In the genomic region with DNA sequence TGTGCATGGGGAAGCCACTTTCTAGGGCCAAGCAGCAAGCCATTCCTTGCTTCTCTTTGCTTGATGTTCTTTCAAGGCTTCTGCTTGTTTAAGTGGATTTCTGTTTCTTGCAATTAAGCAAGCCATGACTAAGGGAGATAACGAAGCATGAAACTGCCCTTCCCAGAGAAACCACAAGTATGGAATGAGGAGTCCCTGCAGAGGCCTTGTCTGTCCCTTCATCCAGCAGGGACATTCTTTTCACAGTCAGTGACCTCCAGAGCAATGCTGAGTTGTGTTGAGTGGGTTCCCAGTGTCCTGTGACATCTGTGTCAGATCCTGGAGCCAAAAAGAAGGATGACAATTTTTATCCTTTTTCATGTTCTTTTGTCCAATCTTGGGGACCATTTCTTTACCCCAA, we compare ENCODE assay signal across 21 mouse cellular contexts.
DNase-seq lines count a peak whose midpoint lies in the region; ATAC-seq and TF ChIP-seq lines count a peak whose summit lies in the region.
"Had no signal": no experiment of that assay in that cellular context is flagged by ENCODE, and none has a peak within 500 bp of the region (broad histone marks: within the 10 kb centered on the region; RNA-seq: fewer than 3 reads in every experiment).

No protein-coding gene starts in this region.

- no peak for ATAC-seq in kidney, embryonic 14.5 days (ENCODE audit: low FRiP score, low TSS enrichment)
- ATAC-seq in megakaryocyte, adult 5-6 weeks (ENCODE audit: poor library complexity, severe bottlenecking): peak; percentile 29; the same call in 1 of the 2 replicates
- ATAC-seq: forebrain, postnatal 0 days had no signal

- H3K4me1 ChIP-seq in kidney, adult 2 months (ENCODE audit: control insufficient read depth, insufficient read depth, low read length): no peaks in the 10 kb centered on the region
- H3K4me1 ChIP-seq in kidney, embryonic 14.5 days (ENCODE audit: control insufficient read depth, insufficient read depth, low read length): no peaks in the 10 kb centered on the region
- H3K4me1 ChIP-seq in thymus, adult 2 months (replicated peaks; ENCODE audit: control insufficient read depth, insufficient read depth, low read length): no peaks in the 10 kb centered on the region

- H3K9ac ChIP-seq in kidney, embryonic 14.5 days (ENCODE audit: low read depth, low read length): no peak overlapping the region
- H3K9ac ChIP-seq: forebrain, postnatal 0 days; heart, embryonic 13.5 days had no signal

- 69% methylated on average over 1 of the region's 1 CpGs for WGBS in kidney, adult 2 months
- 79% methylated on average over 1 of the region's 1 CpGs for WGBS in kidney, embryonic 14.5 days
- 76% methylated on average over 1 of the region's 1 CpGs for WGBS in thymus, adult 2 months

- intact Hi-C loops in heart, postnatal 36 days (cut with DNase I): no loop called here

- H3K4me3 ChIP-seq in kidney, adult 2 months (ENCODE audit: insufficient read depth, low read depth, low read length): no peak overlapping the region
- H3K4me3 ChIP-seq in kidney, embryonic 14.5 days (ENCODE audit: low read length): no peak overlapping the region
- no peak overlapping the region for H3K4me3 ChIP-seq in thymus, adult 2 months (ENCODE audit: control insufficient read depth, insufficient read depth, low read length)
- H3K4me3 ChIP-seq: heart, embryonic 13.5 days; left cerebral cortex, adult 2 months had no signal

- no peak for TF ChIP-seq POLR2A in kidney, adult 2 months (IDR thresholded peaks at IDR 0.05; ENCODE audit: low read depth, low read length)
- no peak for TF ChIP-seq POLR2A in thymus, adult 2 months (IDR thresholded peaks at IDR 0.05; ENCODE audit: control insufficient read depth, extremely low read depth, insufficient read depth, low read length, poor library complexity)

- H3K9me3 ChIP-seq in kidney, embryonic 14.5 days (ENCODE audit: control insufficient read depth, low read length): no peaks in the 10 kb centered on the region
- H3K9me3 ChIP-seq: heart, embryonic 13.5 days had no signal

- DNase-seq in heart, adult 11 months: peak; percentile 93
- no peak for DNase-seq in heart, postnatal 36 days
- peak; percentile 43 for DNase-seq in kidney, adult 2 months
- DNase-seq in kidney, postnatal 36 days: peak; percentile 6 to 19
- DNase-seq in thymus, adult 2 months: no peak
- no peak for DNase-seq in thymus, postnatal 0 days (ENCODE audit: low spot score)
- DNase-seq: adrenal gland, postnatal 36 days; cerebellum, adult 11-12 months; cerebellum, postnatal 25 days; embryo, embryonic 11 days; forebrain, postnatal 0 days; gastrocnemius, postnatal 36 days; lung, adult 2 months; retina, postnatal 1 day; right cerebral cortex, postnatal 4 days; thymus, postnatal 36 days had no signal

- TF ChIP-seq CTCF in kidney, adult 2 months (conservative IDR thresholded peaks at IDR 0.05; ENCODE audit: insufficient read depth, insufficient read length, low read depth, low read length): no peak
- no peak for TF ChIP-seq CTCF in thymus, adult 2 months (IDR thresholded peaks at IDR 0.05; ENCODE audit: borderline replicate concordance, control insufficient read depth, extremely low read depth, insufficient read depth, low read length, poor library complexity)

- H3K4me2 ChIP-seq in kidney, embryonic 14.5 days (replicated peaks; ENCODE audit: low read depth, low read length): no peak overlapping the region
- H3K4me2 ChIP-seq: heart, embryonic 13.5 days; midbrain, embryonic 11.5 days had no signal

- no peaks in the 10 kb centered on the region for H3K36me3 ChIP-seq in kidney, adult 2 months (ENCODE audit: control insufficient read depth, insufficient read depth, low read length)
- no peaks in the 10 kb centered on the region for H3K36me3 ChIP-seq in kidney, embryonic 14.5 days (ENCODE audit: control insufficient read depth, insufficient read depth, low read length)
- no peaks in the 10 kb centered on the region for H3K36me3 ChIP-seq in thymus, adult 2 months (ENCODE audit: control insufficient read depth, insufficient read depth, low read length)
- H3K36me3 ChIP-seq: heart, embryonic 13.5 days had no signal

- peak overlapping the region; percentile 32; the same call in 1 of the 2 replicates for H3K27ac ChIP-seq in kidney, adult 2 months (ENCODE audit: insufficient read depth, low read depth, low read length)
- no peak overlapping the region for H3K27ac ChIP-seq in kidney, embryonic 14.5 days (ENCODE audit: low read depth, low read length)
- no peak overlapping the region for H3K27ac ChIP-seq in thymus, adult 2 months (ENCODE audit: control insufficient read depth, insufficient read depth, low read length)
- H3K27ac ChIP-seq: heart, embryonic 13.5 days; left cerebral cortex, adult 2 months had no signal

- H3K27me3 ChIP-seq in kidney, adult 2 months (replicated peaks; ENCODE audit: control insufficient read depth, insufficient read depth, low read length): no peaks in the 10 kb centered on the region
- no peaks in the 10 kb centered on the region for H3K27me3 ChIP-seq in kidney, embryonic 14.5 days (ENCODE audit: control insufficient read depth, insufficient read depth, low read length)
- H3K27me3 ChIP-seq in thymus, adult 2 months (ENCODE audit: control insufficient read depth, insufficient read depth, low read length): no peaks in the 10 kb centered on the region
- H3K27me3 ChIP-seq: heart, embryonic 13.5 days had no signal

Comparison
In these comparisons a context has a peak if more than half of its experiments do, and no peak if none do; other contexts are left out.
1. DNase-seq: peak in heart, adult 11 months (single experiment), kidney, adult 2 months (single experiment) and kidney, postnatal 36 days (2 of 2); none in heart, postnatal 36 days (0 of 2), thymus, adult 2 months (single experiment) and thymus, postnatal 0 days (single experiment).